Mouse (Mus musculus) hindbrain, embryonic 11.5 days (tissue): ENCODE data around the gene Slc30a2. TPM values are rescaled to one million over a fixed set of nuclear protein-coding genes. Genes with fewer than 3 reads are reported as not detected.
"Not testable (repeated sequence)": the region's sequence is repeated elsewhere in the genome, so short reads cannot be mapped to it uniquely, and the experiment has no call there.

Experiments used
- ATAC-seq: fragments of 200-750 bp; cut with Nextera tagmentation; 2 replicates; pipeline ENCODE4 v1.8.0; 2017; ENCODE audit warnings: mild to moderate bottlenecking, moderate TSS enrichment, moderate library complexity; ENCODE audit not compliant: low FRiP score
- DNase-seq: peaks from one replicate; pipeline ENCODE4 v3.0.0-alpha.2; 2015; ENCODE audit warnings: low spot score
- H3K27ac ChIP-seq: fragments of 300-500 bp; sonication (generic); 2 replicates; pipeline ENCODE4 v1.5.1; 2014; ENCODE audit warnings: mild to moderate bottlenecking, low read depth, low read length
- H3K27me3 ChIP-seq: fragments of 300-500 bp; sonication (generic); 2 replicates; pipeline ENCODE4 v1.6.1; 2014; ENCODE audit warnings: mild to moderate bottlenecking, low read length, moderate library complexity, mixed read lengths; ENCODE audit not compliant: control insufficient read depth, insufficient read depth
- H3K36me3 ChIP-seq: fragments of 300-500 bp; sonication (generic); 2 replicates; pipeline ENCODE4 v1.6.1; 2014; ENCODE audit warnings: mild to moderate bottlenecking, low read length, moderate library complexity, mixed read lengths; ENCODE audit not compliant: control insufficient read depth, insufficient read depth
- H3K4me1 ChIP-seq: fragments of 300-500 bp; sonication (generic); replicated peaks from 2 replicates; pipeline ENCODE4 v1.6.1; 2014; ENCODE audit warnings: low read length, mixed read lengths; ENCODE audit not compliant: control insufficient read depth, insufficient read depth
- H3K4me2 ChIP-seq: fragments of 300-500 bp; sonication (generic); replicated peaks from 2 replicates; pipeline ENCODE4 v1.6.1; 2014; ENCODE audit warnings: mild to moderate bottlenecking, low read depth, low read length
- H3K4me3 ChIP-seq: fragments of 300-500 bp; sonication (generic); 2 replicates; pipeline ENCODE4 v1.5.1; 2014; ENCODE audit warnings: low read depth, low read length
- H3K9ac ChIP-seq: fragments of 300-500 bp; sonication (generic); 2 replicates; pipeline ENCODE4 v1.6.1; 2014; ENCODE audit warnings: low read depth, low read length
- H3K9me3 ChIP-seq: fragments of 300-500 bp; sonication (generic); 2 replicates; pipeline ENCODE4 v1.6.1; 2016; ENCODE audit warnings: low read length; ENCODE audit not compliant: control insufficient read depth
- WGBS: fragments of 180-500 bp; shearing (Covaris S2); extraction: QIAGEN DNeasy Blood & Tissue Kit; methylation state at CpG from one replicate; pipeline ENCODE4 v1.1.7; 2014; 5-methylcytosine and 5-hydroxymethylcytosine counted together
- polyA plus RNA-seq: library from polyadenylated mRNA; unstranded; fragments of >200 nt; fragmentation: Nextera tagmentation; extraction: Ambion mirVana; gene quantifications from 2 replicates; pipeline ENCODE4 v1.2.1, GENCODE M21; 2014

The Slc30a2 gene
- polyA plus RNA-seq, result not detected in 2 replicates

DNA sequence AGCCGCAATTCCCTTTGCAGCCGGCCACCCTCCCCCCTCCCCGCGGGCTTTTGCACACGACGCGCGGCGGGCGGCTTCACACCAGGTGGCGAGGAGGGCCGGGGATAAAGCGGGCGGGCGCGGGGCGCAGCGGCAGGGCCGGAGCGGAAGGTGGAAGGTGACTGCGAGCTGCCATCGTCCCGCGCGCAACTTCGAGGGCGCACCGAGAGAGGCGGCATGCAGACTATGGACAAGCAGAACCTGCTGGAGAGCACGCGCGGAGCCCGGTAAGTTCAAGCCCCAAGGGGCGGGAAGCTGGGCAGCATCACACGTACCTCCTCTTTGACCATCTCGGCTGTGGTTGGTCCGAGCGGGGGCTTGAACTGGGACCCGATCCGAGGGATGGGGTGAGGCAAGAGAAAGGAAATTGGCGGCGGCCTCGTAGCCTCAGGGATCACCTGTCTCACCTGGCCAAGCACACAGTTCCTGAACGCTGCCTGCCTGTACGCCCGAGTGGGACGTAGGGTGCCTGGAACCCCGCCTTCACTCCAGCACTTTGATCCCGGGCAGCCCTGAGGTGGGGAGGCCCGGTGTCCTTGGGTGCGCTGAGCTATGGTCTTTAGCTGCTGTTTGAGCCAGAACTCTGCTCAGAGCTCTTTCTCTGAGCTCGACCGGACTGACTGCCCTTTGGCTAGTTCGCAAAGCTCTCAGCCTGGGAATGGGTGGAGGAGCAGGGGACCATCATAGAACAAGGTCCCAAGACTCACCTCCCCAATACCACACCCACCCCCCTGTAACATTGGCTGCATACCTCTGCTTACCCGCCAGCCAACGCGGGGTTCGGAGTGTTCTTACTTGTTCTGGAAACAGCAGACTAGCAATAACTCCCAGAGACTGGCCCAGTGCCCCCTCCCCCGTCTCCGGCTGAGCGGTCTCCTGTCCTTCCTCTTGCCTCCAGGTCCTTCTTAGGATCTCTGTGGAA is at the start of gene Slc30a2:
Gene Slc30a2, plus strand, starts transcription at position 111 of the 961 bp plus-strand sequence.
- Histone ChIP-seq H3K9ac (no peak within 1 kb of the TSS), H3K27ac (no peak within 1 kb of the TSS), H3K4me1 (no peaks in the 10 kb centered on the region; the same call in 1 of the 2 replicates), H3K36me3 (no peaks in the 10 kb centered on the region), H3K4me3 (peak within 1 kb of the TSS; percentile 17; the same call in 1 of the 2 replicates), H3K4me2 (peak within 1 kb of the TSS; percentile 21; the same call in 1 of the 2 replicates), H3K27me3 (peaks cover 31% of the 10 kb centered on the region), H3K9me3 (no peaks in the 10 kb centered on the region)
- 2% methylated on average over 59 of the region's 61 CpGs for WGBS
- ATAC-seq, result no peak
- peak; percentile 40 for DNase-seq

DNA sequence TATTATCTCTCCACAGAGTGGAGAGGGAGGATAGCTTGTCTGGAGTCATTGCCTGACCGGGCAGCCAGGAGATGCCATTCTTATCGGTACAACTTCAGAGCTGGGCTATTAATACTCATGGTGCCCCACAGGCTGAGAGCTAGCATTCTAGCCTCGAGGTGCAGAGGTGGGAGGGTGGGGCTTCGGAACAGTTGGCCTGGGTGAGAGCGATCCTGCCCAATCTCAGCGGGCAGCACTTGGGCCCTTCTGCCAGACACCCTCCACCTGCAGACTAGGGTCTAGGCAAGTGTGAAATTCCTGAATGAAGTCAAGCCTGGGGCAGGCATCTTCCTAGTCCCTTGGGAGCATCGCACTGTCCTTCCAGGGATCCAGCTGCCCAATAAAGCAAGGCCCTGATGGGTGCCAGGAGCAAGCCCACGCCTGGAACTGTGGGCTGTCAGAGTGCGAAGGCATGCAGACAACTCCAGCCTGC is 49.3 kb upstream of the Slc30a2 start:
- no peak for ATAC-seq
- H3K27me3 ChIP-seq, result no peaks in the 10 kb centered on the region
- no peaks in the 10 kb centered on the region for H3K36me3 ChIP-seq
- no peak overlapping the region for H3K27ac ChIP-seq
- H3K4me2 ChIP-seq, result no peak overlapping the region
- H3K4me3 ChIP-seq, result no peak overlapping the region
- 66% methylated on average over 9 of the region's 9 CpGs for WGBS
- no peaks in the 10 kb centered on the region for H3K9me3 ChIP-seq
- no peak overlapping the region for H3K9ac ChIP-seq
- DNase-seq, result no peak
- H3K4me1 ChIP-seq, result no peaks in the 10 kb centered on the region

DNA sequence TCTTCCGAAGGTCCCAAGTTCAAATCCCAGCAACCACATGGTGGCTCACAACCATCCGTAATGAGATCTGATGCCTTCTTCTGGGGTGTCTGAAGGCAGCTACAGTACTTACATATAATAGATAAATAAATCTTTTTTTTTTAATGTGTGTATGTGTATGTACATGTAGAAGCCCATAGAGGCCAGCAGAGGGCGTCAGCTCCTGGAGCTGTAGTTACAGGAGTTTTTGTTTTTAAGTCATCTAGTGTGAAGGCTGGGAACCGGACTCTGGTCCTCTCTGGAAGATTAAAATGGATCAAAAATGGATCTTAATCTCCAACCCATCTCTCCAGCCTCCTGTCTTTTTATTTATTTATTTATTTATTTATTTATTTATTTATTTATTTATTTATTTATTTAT is 46.9 kb upstream of the Slc30a2 start:
- not testable (repeated sequence) for H3K27me3 ChIP-seq, H3K36me3 ChIP-seq, H3K4me3 ChIP-seq, H3K4me1 ChIP-seq, H3K9me3 ChIP-seq, H3K9ac ChIP-seq, H3K27ac ChIP-seq, ATAC-seq, DNase-seq, H3K4me2 ChIP-seq
- WGBS, result 85% methylated on average over 4 of the region's 4 CpGs

DNA sequence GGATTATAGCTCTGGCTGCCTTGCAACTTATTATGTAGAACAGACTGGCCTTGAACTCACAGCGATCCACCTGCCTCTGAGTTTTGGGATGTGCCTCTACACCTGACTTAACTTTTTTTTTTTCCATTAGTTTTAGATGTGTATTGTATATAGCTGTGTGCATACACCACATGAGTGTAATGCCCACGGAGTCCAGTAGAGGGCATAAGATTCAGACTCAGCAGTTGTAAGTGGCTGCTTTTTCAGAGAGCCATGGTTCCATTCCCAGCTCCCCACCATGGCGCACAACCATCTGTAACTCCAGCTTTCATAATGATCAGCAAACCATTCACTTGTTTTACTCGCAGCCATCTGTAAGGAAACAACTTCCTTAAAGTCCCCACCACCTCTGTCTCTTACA is 46.5 kb upstream of the Slc30a2 start:
- Histone ChIP-seq H3K4me3 (no peak overlapping the region), H3K36me3 (no peaks in the 10 kb centered on the region), H3K9ac (no peak overlapping the region), H3K9me3 (no peaks in the 10 kb centered on the region), H3K4me2 (no peak overlapping the region), H3K27ac (no peak overlapping the region), H3K4me1 (no peaks in the 10 kb centered on the region), H3K27me3 (no peaks in the 10 kb centered on the region)
- DNase-seq (no peak), ATAC-seq (no peak)
- WGBS, result 87% methylated on average over 4 of the region's 4 CpGs

DNA sequence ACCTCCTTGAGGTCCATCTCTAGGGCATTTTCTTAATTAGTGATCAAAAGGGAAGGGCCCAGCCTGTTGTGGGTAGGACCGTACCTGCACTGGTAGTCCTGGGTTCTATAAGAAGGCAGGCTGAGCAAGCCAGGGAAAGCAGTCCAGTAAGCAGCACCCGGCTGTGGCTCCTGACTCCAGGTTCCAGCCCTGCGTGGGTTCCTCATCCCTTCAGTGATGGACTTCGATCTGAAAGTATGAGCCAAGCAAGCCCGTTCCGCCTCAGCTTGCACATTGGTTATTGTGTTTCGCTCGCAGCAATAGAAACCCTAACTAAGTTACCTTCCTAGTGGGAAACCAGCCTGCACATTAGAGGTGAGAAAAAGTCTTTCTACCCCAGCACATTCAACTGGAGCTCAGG is 45.6 kb upstream of the Slc30a2 start:
- ATAC-seq (no peak), DNase-seq (no peak)
- H3K9ac ChIP-seq, result no peak overlapping the region
- 95% methylated on average over 8 of the region's 8 CpGs for WGBS
- no peaks in the 10 kb centered on the region for H3K4me1 ChIP-seq
- H3K27me3 ChIP-seq, result no peaks in the 10 kb centered on the region
- no peaks in the 10 kb centered on the region for H3K9me3 ChIP-seq
- no peak overlapping the region for H3K4me3 ChIP-seq
- no peaks in the 10 kb centered on the region for H3K36me3 ChIP-seq
- no peak overlapping the region for H3K4me2 ChIP-seq
- no peak overlapping the region for H3K27ac ChIP-seq

DNA sequence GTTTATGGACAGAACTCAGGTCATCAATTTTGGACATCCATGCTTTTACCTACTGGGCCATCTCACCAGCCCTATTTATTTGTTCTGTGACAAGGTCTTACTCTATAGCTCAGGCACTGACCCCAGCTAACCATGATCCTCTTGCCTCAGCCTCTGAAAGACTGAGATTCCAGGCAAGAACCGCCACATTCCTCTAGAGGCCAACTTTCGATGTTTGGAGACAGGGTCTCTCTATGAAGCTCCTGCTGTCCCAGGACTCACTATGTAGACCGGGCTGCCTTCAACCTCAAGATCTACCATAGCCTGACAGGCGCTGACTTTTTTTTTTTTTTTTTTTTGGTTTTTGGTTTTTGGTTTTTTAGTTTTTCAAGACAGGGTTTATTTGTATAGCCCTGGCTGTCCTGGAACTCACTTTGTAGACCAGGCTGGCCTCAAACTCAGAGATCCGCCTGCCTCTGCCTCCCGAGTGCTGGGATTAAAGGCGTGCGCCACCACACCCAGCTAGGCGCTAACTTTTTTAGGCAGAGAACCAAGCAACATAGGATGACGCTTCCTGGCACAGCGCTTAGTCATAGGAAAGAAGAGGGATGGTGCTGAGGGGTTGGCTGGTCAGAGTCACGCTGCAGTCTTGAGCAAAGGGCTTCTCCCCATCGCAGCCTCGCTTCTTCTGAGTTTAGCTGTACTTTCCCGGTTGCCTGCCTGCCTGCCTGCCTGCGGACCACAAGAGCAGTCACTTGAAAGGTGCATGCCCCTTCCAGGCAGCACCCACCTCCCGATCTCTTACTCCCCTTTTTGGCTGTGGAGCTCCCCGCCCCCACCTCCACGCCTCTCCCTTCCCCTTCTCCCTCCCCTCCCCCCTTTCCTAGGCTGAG is 44.1 kb upstream of the Slc30a2 start:
- Histone ChIP-seq H3K27ac (no peak overlapping the region), H3K4me1 (no peaks in the 10 kb centered on the region), H3K36me3 (no peaks in the 10 kb centered on the region), H3K9ac (no peak overlapping the region), H3K27me3 (no peaks in the 10 kb centered on the region), H3K4me2 (no peak overlapping the region), H3K9me3 (no peaks in the 10 kb centered on the region), H3K4me3 (no peak overlapping the region)
- DNase-seq (no peak), ATAC-seq (no peak)
- WGBS, result 73% methylated on average over 19 of the region's 19 CpGs

DNA sequence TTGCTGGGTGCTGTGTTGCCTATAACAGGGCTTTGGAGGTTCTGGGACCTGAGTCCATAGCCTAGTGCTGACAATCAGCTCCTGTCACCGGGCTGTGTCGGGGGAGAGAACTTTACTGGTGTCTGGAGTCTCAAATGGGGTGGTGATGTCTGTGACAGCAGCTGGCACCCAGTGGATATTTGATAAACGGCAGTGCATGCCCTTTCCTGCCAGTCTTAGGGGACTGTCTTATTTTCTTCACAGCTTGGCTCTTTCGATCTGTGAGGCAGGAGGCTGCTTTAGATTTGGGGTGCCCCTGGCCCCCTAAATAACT is 43.5 kb upstream of the Slc30a2 start:
- H3K4me1 ChIP-seq, result no peaks in the 10 kb centered on the region
- no peak overlapping the region for H3K27ac ChIP-seq
- no peak for DNase-seq
- no peaks in the 10 kb centered on the region for H3K27me3 ChIP-seq
- 69% methylated on average over 4 of the region's 4 CpGs for WGBS
- H3K4me3 ChIP-seq, result no peak overlapping the region
- no peaks in the 10 kb centered on the region for H3K36me3 ChIP-seq
- ATAC-seq, result no peak
- no peaks in the 10 kb centered on the region for H3K9me3 ChIP-seq
- H3K4me2 ChIP-seq, result no peak overlapping the region
- H3K9ac ChIP-seq, result no peak overlapping the region

DNA sequence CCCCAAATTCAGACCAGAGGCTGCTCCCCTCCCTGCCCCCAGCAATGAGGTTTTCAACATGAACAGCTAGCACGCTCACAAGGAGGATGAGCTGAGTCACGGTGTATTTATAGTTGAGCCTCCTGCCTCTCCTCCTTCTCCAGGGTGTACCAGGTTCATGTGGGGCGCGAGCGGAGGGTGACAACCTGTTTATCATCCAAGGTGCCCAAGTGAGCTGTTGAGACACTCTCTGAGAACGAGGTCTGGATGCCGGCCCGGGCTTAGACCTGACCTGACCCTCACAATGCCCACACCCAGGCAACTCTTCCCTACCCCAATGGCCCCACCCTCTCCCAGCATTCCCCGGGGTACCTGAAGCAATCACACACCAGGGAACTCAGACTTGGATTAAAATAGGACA is 42.7 kb upstream of the Slc30a2 start:
- no peak overlapping the region for H3K9ac ChIP-seq
- H3K4me1 ChIP-seq, result no peaks in the 10 kb centered on the region
- DNase-seq (no peak), ATAC-seq (no peak)
- H3K9me3 ChIP-seq, result no peaks in the 10 kb centered on the region
- H3K36me3 ChIP-seq, result no peaks in the 10 kb centered on the region
- H3K4me2 ChIP-seq, result no peak overlapping the region
- H3K4me3 ChIP-seq, result no peak overlapping the region
- WGBS, result 81% methylated on average over 9 of the region's 9 CpGs
- no peak overlapping the region for H3K27ac ChIP-seq
- H3K27me3 ChIP-seq, result no peaks in the 10 kb centered on the region
